Mouse (Mus musculus): ENCODE measurements around the gene Sorcs1. TPM values are rescaled to one million over a fixed set of nuclear protein-coding genes. Genes with fewer than 3 reads are reported as not detected.
A peak's percentile ranks its signal among the peaks of the same experiment; 100 is the strongest.

Gene Sorcs1
- polyA plus RNA-seq (2012; fragmentation: generic; extraction: Trizol), result not detected

- H3K4me3 ChIP-seq, result no peak within 1 kb of the TSS
- no peaks in the 10 kb centered on the region for H3K27me3 ChIP-seq (ENCODE audit: control insufficient read depth, insufficient read depth, insufficient read length)
Measured at GRCm38 (mm10) chr19:50677903-50678896, at the start of gene Sorcs1. Gene Sorcs1 (minus strand): TSS chr19:50678646.

GRCm38 (mm10) chr19:50683277-50683676 is 4.8 kb upstream of the Sorcs1 start:
- no peak for TF ChIP-seq TCF3 (IDR thresholded peaks at IDR 0.05; ENCODE audit: insufficient read length, low read depth)
- no peak for TF ChIP-seq SRF (IDR thresholded peaks at IDR 0.05; ENCODE audit: control insufficient read depth, insufficient read length, low read depth)
- TF ChIP-seq CEBPB (IDR thresholded peaks at IDR 0.05; ENCODE audit: insufficient read depth, poor library complexity, severe bottlenecking), result no peak
- TF ChIP-seq E2F4 (IDR thresholded peaks at IDR 0.05; ENCODE audit: insufficient read depth), result no peak
- no peak for TF ChIP-seq POLR2A (IDR thresholded peaks at IDR 0.05; ENCODE audit: insufficient read length, low read depth)
- no peak for TF ChIP-seq POLR2AphosphoS2 (IDR thresholded peaks at IDR 0.05; ENCODE audit: insufficient read length, low read depth)
- TF ChIP-seq REST (IDR thresholded peaks at IDR 0.05; ENCODE audit: insufficient read depth, insufficient read length), result no peak
- no peak for TF ChIP-seq MYOD1 (IDR thresholded peaks at IDR 0.05; ENCODE audit: control insufficient read depth in 1 of 3, insufficient read length in 2 of 3, low read depth in 2 of 3)
- Histone ChIP-seq H3K36me3 (ENCODE audit: control insufficient read depth, insufficient read depth) (no peaks in the 10 kb centered on the region), H3K27me3 (ENCODE audit: control insufficient read depth, insufficient read depth, insufficient read length) (no peaks in the 10 kb centered on the region), H3K4me2 (ENCODE audit: low read depth) (no peak overlapping the region), H3K79me2 (ENCODE audit: control insufficient read depth, insufficient read depth) (no peaks in the 10 kb centered on the region), H3ac (ENCODE audit: control insufficient read depth, insufficient read length) (no peak overlapping the region), H3K4me3 (no peak overlapping the region)

More at GRCm38 (mm10) chr19:50677903-50678896, at the start of gene Sorcs1:
- Histone ChIP-seq H3K36me3 (ENCODE audit: control insufficient read depth, insufficient read depth) (no peaks in the 10 kb centered on the region), H3K4me2 (ENCODE audit: low read depth) (peak within 1 kb of the TSS; percentile 12), H3K79me2 (ENCODE audit: control insufficient read depth, insufficient read depth) (no peaks in the 10 kb centered on the region), H3ac (ENCODE audit: control insufficient read depth, insufficient read length) (no peak within 1 kb of the TSS)
- no peak for TF ChIP-seq MYOG (IDR thresholded peaks at IDR 0.05; ENCODE audit: control insufficient read depth in 1 of 3, insufficient read depth in 1 of 3, insufficient read length in 2 of 3, low read depth in 2 of 3)
- TF ChIP-seq SRF (IDR thresholded peaks at IDR 0.05; ENCODE audit: control insufficient read depth, insufficient read length, low read depth), result no peak
- TF ChIP-seq TCF3 (IDR thresholded peaks at IDR 0.05; ENCODE audit: insufficient read length, low read depth), result no peak
- no peak for TF ChIP-seq E2F4 (IDR thresholded peaks at IDR 0.05; ENCODE audit: insufficient read depth)
- no peak for TF ChIP-seq POLR2A (IDR thresholded peaks at IDR 0.05; ENCODE audit: insufficient read length, low read depth)
- TF ChIP-seq POLR2AphosphoS2 (IDR thresholded peaks at IDR 0.05; ENCODE audit: insufficient read length, low read depth), result no peak
- no peak for TF ChIP-seq CEBPB (IDR thresholded peaks at IDR 0.05; ENCODE audit: insufficient read depth, poor library complexity, severe bottlenecking)
- TF ChIP-seq MAX (IDR thresholded peaks at IDR 0.05; ENCODE audit: low read depth), result no peak

- TF ChIP-seq POLR2AphosphoS2 (IDR thresholded peaks at IDR 0.05; ENCODE audit: insufficient read length, low read depth), result no peak
- no peak for TF ChIP-seq TCF12 (IDR thresholded peaks at IDR 0.05; ENCODE audit: insufficient read depth, poor library complexity, severe bottlenecking)
- TF ChIP-seq CEBPB (IDR thresholded peaks at IDR 0.05; ENCODE audit: insufficient read depth, poor library complexity, severe bottlenecking), result no peak
- TF ChIP-seq TCF3 (IDR thresholded peaks at IDR 0.05; ENCODE audit: insufficient read length, low read depth), result no peak
- TF ChIP-seq POLR2A (IDR thresholded peaks at IDR 0.05; ENCODE audit: insufficient read length, low read depth), result no peak
- no peak for TF ChIP-seq MYOD1 (IDR thresholded peaks at IDR 0.05; ENCODE audit: control insufficient read depth in 1 of 3, insufficient read length in 2 of 3, low read depth in 2 of 3)
- no peak for TF ChIP-seq MAX (IDR thresholded peaks at IDR 0.05; ENCODE audit: low read depth)
- TF ChIP-seq E2F4 (IDR thresholded peaks at IDR 0.05; ENCODE audit: insufficient read depth), result no peak
- TF ChIP-seq REST (IDR thresholded peaks at IDR 0.05; ENCODE audit: insufficient read depth, insufficient read length), result no peak
- no peak for TF ChIP-seq MYOG (IDR thresholded peaks at IDR 0.05; ENCODE audit: control insufficient read depth in 1 of 3, insufficient read depth in 1 of 3, insufficient read length in 2 of 3, low read depth in 2 of 3)
- TF ChIP-seq SRF (IDR thresholded peaks at IDR 0.05; ENCODE audit: control insufficient read depth, insufficient read length, low read depth), result no peak
- TF ChIP-seq USF1 (IDR thresholded peaks at IDR 0.05; ENCODE audit: low read depth), result no peak
- Histone ChIP-seq H3K36me3 (ENCODE audit: control insufficient read depth, insufficient read depth) (no peaks in the 10 kb centered on the region), H3K27me3 (ENCODE audit: control insufficient read depth, insufficient read depth, insufficient read length) (no peaks in the 10 kb centered on the region), H3ac (ENCODE audit: control insufficient read depth, insufficient read length) (no peak overlapping the region), H3K79me2 (ENCODE audit: control insufficient read depth, insufficient read depth) (no peaks in the 10 kb centered on the region), H3K4me3 (no peak overlapping the region), H3K4me2 (ENCODE audit: low read depth) (peak overlapping the region; percentile 12)
Measured at GRCm38 (mm10) chr19:50678946-50679345, 500 bp upstream of the Sorcs1 start.

GRCm38 (mm10) chr19:50676578-50677524 is 1.6 kb downstream of the Sorcs1 start:
- Histone ChIP-seq H3K27me3 (ENCODE audit: control insufficient read depth, insufficient read depth, insufficient read length) (no peaks in the 10 kb centered on the region), H3K4me2 (ENCODE audit: low read depth) (no peak overlapping the region), H3ac (ENCODE audit: control insufficient read depth, insufficient read length) (no peak overlapping the region), H3K4me3 (no peak overlapping the region), H3K79me2 (ENCODE audit: control insufficient read depth, insufficient read depth) (no peaks in the 10 kb centered on the region), H3K36me3 (ENCODE audit: control insufficient read depth, insufficient read depth) (no peaks in the 10 kb centered on the region)
- TF ChIP-seq REST (IDR thresholded peaks at IDR 0.05; ENCODE audit: insufficient read depth, insufficient read length) (no peak), MAX (IDR thresholded peaks at IDR 0.05; ENCODE audit: low read depth) (no peak), USF1 (IDR thresholded peaks at IDR 0.05; ENCODE audit: low read depth) (no peak), MYOD1 (IDR thresholded peaks at IDR 0.05; ENCODE audit: control insufficient read depth in 1 of 3, insufficient read length in 2 of 3, low read depth in 2 of 3) (no peak), E2F4 (IDR thresholded peaks at IDR 0.05; ENCODE audit: insufficient read depth) (no peak), SRF (IDR thresholded peaks at IDR 0.05; ENCODE audit: control insufficient read depth, insufficient read length, low read depth) (no peak), POLR2AphosphoS2 (IDR thresholded peaks at IDR 0.05; ENCODE audit: insufficient read length, low read depth) (no peak), MYOG (IDR thresholded peaks at IDR 0.05; ENCODE audit: control insufficient read depth in 1 of 3, insufficient read depth in 1 of 3, insufficient read length in 2 of 3, low read depth in 2 of 3) (no peak), TCF3 (IDR thresholded peaks at IDR 0.05; ENCODE audit: insufficient read length, low read depth) (no peak), TCF12 (IDR thresholded peaks at IDR 0.05; ENCODE audit: insufficient read depth, poor library complexity, severe bottlenecking) (no peak), CEBPB (IDR thresholded peaks at IDR 0.05; ENCODE audit: insufficient read depth, poor library complexity, severe bottlenecking) (no peak), POLR2A (IDR thresholded peaks at IDR 0.05; ENCODE audit: insufficient read length, low read depth) (no peak)

Data from myocyte (in vitro differentiated cells).